Mouse (Mus musculus) limb, embryonic 14.5 days (tissue): ENCODE measurements around the gene Kdm4a. TPM values are rescaled to one million over a fixed set of nuclear protein-coding genes. Genes with fewer than 3 reads are reported as not detected.

ENCODE experiments used
- ATAC-seq: fragments of 200-750 bp; cut with Nextera tagmentation; 2 replicates; pipeline ENCODE4 v1.8.0; 2017; ENCODE audit warnings: low read depth, moderate number of reproducible peaks, moderate TSS enrichment; ENCODE audit not compliant: low FRiP score
- DNase-seq: peaks from one replicate; pipeline ENCODE4 v3.0.0-alpha.2; 2015; ENCODE audit warnings: low spot score
- H3K27ac ChIP-seq: fragments of 300-500 bp; sonication (generic); replicated peaks from 2 replicates; pipeline ENCODE4 v1.5.1; 2014; ENCODE audit warnings: low read depth, mild to moderate bottlenecking, low read length, moderate library complexity, mixed read lengths
- H3K27me3 ChIP-seq: fragments of 300-500 bp; sonication (generic); 2 replicates; pipeline ENCODE4 v1.6.1; 2014; ENCODE audit warnings: low read length, mixed read lengths; ENCODE audit not compliant: control insufficient read depth, insufficient read depth
- H3K36me3 ChIP-seq: fragments of 300-500 bp; sonication (generic); 2 replicates; pipeline ENCODE4 v1.6.1; 2014; ENCODE audit warnings: mild to moderate bottlenecking, low read length, moderate library complexity, mixed read lengths; ENCODE audit not compliant: control insufficient read depth, insufficient read depth
- H3K4me1 ChIP-seq: fragments of 300-500 bp; sonication (generic); 2 replicates; pipeline ENCODE4 v1.6.1; 2014; ENCODE audit warnings: antibody characterized with exemption, low read length, mixed read lengths; ENCODE audit not compliant: control insufficient read depth, insufficient read depth
- H3K4me2 ChIP-seq: fragments of 300-500 bp; sonication (generic); replicated peaks from 2 replicates; pipeline ENCODE4 v1.6.1; 2014; ENCODE audit warnings: low read depth, mild to moderate bottlenecking, low read length, moderate library complexity; ENCODE audit not compliant: severe bottlenecking
- H3K4me3 ChIP-seq: fragments of 300-500 bp; sonication (generic); replicated peaks from 2 replicates; pipeline ENCODE4 v1.5.1; 2014; ENCODE audit warnings: low read length
- H3K9ac ChIP-seq: fragments of 300-500 bp; sonication (generic); 2 replicates; pipeline ENCODE4 v1.6.1; 2014; ENCODE audit warnings: mild to moderate bottlenecking, low read depth, low read length, moderate library complexity; ENCODE audit not compliant: severe bottlenecking
- H3K9me3 ChIP-seq: fragments of 300-500 bp; sonication (generic); 2 replicates; pipeline ENCODE4 v1.6.1; 2016; ENCODE audit warnings: low read length; ENCODE audit not compliant: control insufficient read depth
- POLR2A ChIP-seq: fragments of 200-500 bp; IDR thresholded peaks from 2 replicates; pipeline ENCODE4 v1.8.0; 2012; ENCODE audit warnings: inconsistent platforms, mild to moderate bottlenecking, moderate library complexity, borderline replicate concordance; ENCODE audit not compliant: insufficient read depth, insufficient read length; ENCODE audit errors: extremely low read depth
- WGBS: fragments of 180-500 bp; shearing (Covaris S2); extraction: QIAGEN DNeasy Blood & Tissue Kit; methylation state at CpG from one replicate; pipeline ENCODE4 v1.1.7; 2014; 5-methylcytosine and 5-hydroxymethylcytosine counted together
- microRNA-seq: library from miRNA; unstranded; fragments of <30 nt; microRNA quantifications from one replicate; pipeline ENCODE4, GENCODE M21; 2016
- polyA plus RNA-seq, 2 experiments: library from polyadenylated mRNA; depleted of rRNA in 1 of 2; stranded (reverse) in 1 of 2; unstranded in 1 of 2; fragments of >200 nt; fragmentation: Nextera tagmentation in 1 of 2; extraction: Ambion mirVana in 1 of 2; gene quantifications; 2 replicates each; pipeline versions ENCODE4 v1.2.1 to v1.2.3; 2012 to 2014

The Kdm4a gene
- polyA plus RNA-seq, 2 experiments, result 42.1 to 89.2 TPM

- H3K27me3 ChIP-seq, result no peaks in the 10 kb centered on the region
- H3K27ac ChIP-seq, result no peak overlapping the region
- H3K4me3 ChIP-seq, result no peak overlapping the region
- no peak overlapping the region for H3K4me2 ChIP-seq
- H3K36me3 ChIP-seq, result no peaks in the 10 kb centered on the region
- 93% methylated on average over 11 of the region's 11 CpGs for WGBS
- DNase-seq (no peak), ATAC-seq (no peak)
- no peaks in the 10 kb centered on the region for H3K9me3 ChIP-seq
- H3K4me1 ChIP-seq, result no peaks in the 10 kb centered on the region
- no peak overlapping the region for H3K9ac ChIP-seq
- no peak for TF ChIP-seq POLR2A
These were observed 89.4 kb downstream of the Kdm4a start for GRCm38 (mm10) chr4:118090449-118090848.

GRCm38 (mm10) chr4:118089939-118090338, 89.9 kb downstream of the Kdm4a start:
- H3K27me3 ChIP-seq, result no peaks in the 10 kb centered on the region
- H3K27ac ChIP-seq, result no peak overlapping the region
- H3K4me3 ChIP-seq, result no peak overlapping the region
- no peak overlapping the region for H3K9ac ChIP-seq
- 0 out of 2 replicates have a peak, but pooled peaks cover 2% of the 10 kb centered on the region for H3K4me1 ChIP-seq
- H3K4me2 ChIP-seq, result no peak overlapping the region
- TF ChIP-seq POLR2A, result no peak
- H3K9me3 ChIP-seq, result no peaks in the 10 kb centered on the region
- no peak for ATAC-seq
- no peaks in the 10 kb centered on the region for H3K36me3 ChIP-seq
- DNase-seq, result no peak
- WGBS, result 53% methylated on average over 9 of the region's 9 CpGs

- DNase-seq (no peak), ATAC-seq (no peak)
- Histone ChIP-seq H3K4me2 (no peak overlapping the region), H3K4me1 (0 out of 2 replicates have a peak, but pooled peaks cover 3% of the 10 kb centered on the region), H3K27me3 (no peaks in the 10 kb centered on the region), H3K9me3 (no peaks in the 10 kb centered on the region), H3K4me3 (no peak overlapping the region), H3K9ac (no peak overlapping the region), H3K36me3 (no peaks in the 10 kb centered on the region), H3K27ac (no peak overlapping the region)
- no peak for TF ChIP-seq POLR2A
- 75% methylated on average over 2 of the region's 2 CpGs for WGBS
These were observed 91.1 kb downstream of the Kdm4a start for GRCm38 (mm10) chr4:118088771-118089170.

Small RNA genes lying within 50 kb of the gene (microRNA-seq; reads per million reads assigned to microRNA genes)
- 1.4 reads per million for gene Mir7226

Other genes with a start within 250 kb of the Kdm4a start
- 26.1 and 30.9 TPM in 2 replicates for gene St3gal3, start 45.1 kb downstream of the Kdm4a start, polyA plus RNA-seq (2012; rRNA removed)
- 4.8 and 5.4 TPM in 2 replicates for gene St3gal3, start 45.1 kb downstream of the Kdm4a start, polyA plus RNA-seq (2014; fragmentation: Nextera tagmentation; extraction: Ambion mirVana)
- 85.0 and 108 TPM in 2 replicates for gene Ptprf, start 111.4 kb upstream of the Kdm4a start, polyA plus RNA-seq (2012; rRNA removed)
- gene Ptprf, start 111.4 kb upstream of the Kdm4a start, polyA plus RNA-seq (2014; fragmentation: Nextera tagmentation; extraction: Ambion mirVana), result 71.9 and 78.1 TPM in 2 replicates
- 37.2 and 47.6 TPM in 2 replicates for gene Szt2, start 229.2 kb upstream of the Kdm4a start, polyA plus RNA-seq (2012; rRNA removed)
- gene Szt2, start 229.2 kb upstream of the Kdm4a start, polyA plus RNA-seq (2014; fragmentation: Nextera tagmentation; extraction: Ambion mirVana), result 11.7 and 12.4 TPM in 2 replicates
- 60.2 and 79.0 TPM in 2 replicates for gene Med8, start 229.3 kb upstream of the Kdm4a start, polyA plus RNA-seq (2012; rRNA removed)
- 94.4 and 96.3 TPM in 2 replicates for gene Med8, start 229.3 kb upstream of the Kdm4a start, polyA plus RNA-seq (2014; fragmentation: Nextera tagmentation; extraction: Ambion mirVana)
- 147 and 170 TPM in 2 replicates for gene Elovl1, start 248.1 kb upstream of the Kdm4a start, polyA plus RNA-seq (2012; rRNA removed)
- gene Elovl1, start 248.1 kb upstream of the Kdm4a start, polyA plus RNA-seq (2014; fragmentation: Nextera tagmentation; extraction: Ambion mirVana), result 106 and 135 TPM in 2 replicates